Mouse (Mus musculus): Measurements from ENCODE around the gene Fhl1. TPM values are rescaled to one million over a fixed set of nuclear protein-coding genes. Genes with fewer than 3 reads are reported as not detected.

The Fhl1 gene
- 6.5 and 8.1 TPM in 2 replicates for polyA plus RNA-seq (2012; rRNA removed)
- polyA plus RNA-seq (2014; fragmentation: Nextera tagmentation; extraction: Ambion mirVana) = 11.2 and 11.3 TPM in 2 replicates

- DNase-seq (ENCODE audit: low read depth in 3 of 3, low spot score in 3 of 3) (no peak), ATAC-seq (ENCODE audit: insufficient read depth) (peak; percentile 66)
- H3K27ac ChIP-seq = no peak within 1 kb of the TSS
- WGBS (ENCODE audit: insufficient replicate concordance) = 15% methylated on average over 63 of the region's 106 CpGs
- H3K4me3 ChIP-seq (ENCODE audit: insufficient read depth in 1 of 2, low read depth in 2 of 2, low read length in 2 of 2) = peak within 1 kb of the TSS; percentile 45 to 52
- H3K4me1 ChIP-seq (replicated peaks; ENCODE audit: control insufficient read depth in 2 of 2, insufficient read depth in 2 of 2, low read length in 1 of 2) = peaks cover 6 to 22% of the 10 kb centered on the region in 2 experiments
- H3K27me3 ChIP-seq (ENCODE audit: control insufficient read depth, insufficient read depth, low read length) = peaks cover 26% of the 10 kb centered on the region
- H3K36me3 ChIP-seq (replicated peaks; ENCODE audit: control insufficient read depth, insufficient read depth, low read depth) = no peaks in the 10 kb centered on the region
- peak within 1 kb of the TSS; percentile 67 for H3K4me2 ChIP-seq (ENCODE audit: low read depth)
- peak within 1 kb of the TSS; percentile 51 for H3K9ac ChIP-seq (replicated peaks)
- TF ChIP-seq EP300 (IDR thresholded peaks at IDR 0.05; ENCODE audit: low read depth) (no peak), CTCF (IDR thresholded peaks at IDR 0.05; ENCODE audit: low read depth) (no peak)
- H3K9me3 ChIP-seq (ENCODE audit: control insufficient read depth, low read length) = no peaks in the 10 kb centered on the region
Measured at GRCm38 (mm10) chrX:56731306-56732201, at the start of gene Fhl1. TSS of gene Fhl1 (plus strand) at chrX:56731787.

GRCm38 (mm10) chrX:56682156-56682720, 49.3 kb upstream of the Fhl1 start:
- ATAC-seq (ENCODE audit: insufficient read depth) (no peak), DNase-seq (ENCODE audit: low read depth in 3 of 3, low spot score in 3 of 3) (no peak)
- Histone ChIP-seq H3K4me3 (ENCODE audit: insufficient read depth in 1 of 2, low read depth in 2 of 2, low read length in 2 of 2) (no peak overlapping the region), H3K36me3 (replicated peaks; ENCODE audit: control insufficient read depth, insufficient read depth, low read depth) (no peaks in the 10 kb centered on the region), H3K9me3 (ENCODE audit: control insufficient read depth, low read length) (no peaks in the 10 kb centered on the region), H3K4me1 (replicated peaks; ENCODE audit: control insufficient read depth in 2 of 2, insufficient read depth in 2 of 2, low read length in 1 of 2) (no peaks in the 10 kb centered on the region), H3K27me3 (ENCODE audit: control insufficient read depth, insufficient read depth, low read length) (no peaks in the 10 kb centered on the region), H3K4me2 (ENCODE audit: low read depth) (no peak overlapping the region), H3K9ac (replicated peaks) (no peak overlapping the region), H3K27ac (no peak overlapping the region)
- TF ChIP-seq CTCF (IDR thresholded peaks at IDR 0.05; ENCODE audit: low read depth) = no peak
- TF ChIP-seq EP300 (IDR thresholded peaks at IDR 0.05; ENCODE audit: low read depth) = no peak
- WGBS (ENCODE audit: insufficient replicate concordance) = 56% methylated on average over 1 of the region's 1 CpGs

DNA sequence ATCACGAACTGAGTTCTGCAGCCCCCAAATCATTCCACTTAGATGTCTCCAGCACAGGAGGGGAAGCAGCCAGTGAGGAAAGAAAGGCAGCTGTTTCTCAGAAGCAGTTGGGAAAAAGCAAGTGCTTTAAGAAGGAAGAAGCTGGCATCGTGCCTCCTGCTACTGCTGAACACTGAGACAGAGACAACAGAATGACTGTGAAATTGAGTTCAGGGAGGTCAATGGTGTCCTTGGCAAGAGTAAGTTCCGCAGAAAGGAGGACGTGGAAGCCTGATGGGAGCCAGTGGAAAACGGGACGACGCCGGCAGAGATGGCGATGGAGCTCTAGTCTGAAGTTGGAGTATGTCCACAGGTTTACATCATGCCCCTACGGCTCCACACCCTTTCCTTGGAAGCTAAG, 48.1 kb upstream of the Fhl1 start:
- Histone ChIP-seq H3K4me1 (replicated peaks; ENCODE audit: control insufficient read depth in 2 of 2, insufficient read depth in 2 of 2, low read length in 1 of 2) (no peaks in the 10 kb centered on the region), H3K4me3 (ENCODE audit: insufficient read depth in 1 of 2, low read depth in 2 of 2, low read length in 2 of 2) (no peak overlapping the region), H3K4me2 (ENCODE audit: low read depth) (no peak overlapping the region), H3K36me3 (replicated peaks; ENCODE audit: control insufficient read depth, insufficient read depth, low read depth) (no peaks in the 10 kb centered on the region), H3K9ac (replicated peaks) (no peak overlapping the region), H3K27me3 (ENCODE audit: control insufficient read depth, insufficient read depth, low read length) (no peaks in the 10 kb centered on the region), H3K9me3 (ENCODE audit: control insufficient read depth, low read length) (no peaks in the 10 kb centered on the region), H3K27ac (no peak overlapping the region)
- 75% methylated on average over 10 of the region's 10 CpGs for WGBS (ENCODE audit: insufficient replicate concordance)
- DNase-seq (ENCODE audit: low read depth in 3 of 3, low spot score in 3 of 3) (no peak), ATAC-seq (ENCODE audit: insufficient read depth) (no peak)
- no peak for TF ChIP-seq EP300 (IDR thresholded peaks at IDR 0.05; ENCODE audit: low read depth)
- no peak for TF ChIP-seq CTCF (IDR thresholded peaks at IDR 0.05; ENCODE audit: low read depth)

DNA sequence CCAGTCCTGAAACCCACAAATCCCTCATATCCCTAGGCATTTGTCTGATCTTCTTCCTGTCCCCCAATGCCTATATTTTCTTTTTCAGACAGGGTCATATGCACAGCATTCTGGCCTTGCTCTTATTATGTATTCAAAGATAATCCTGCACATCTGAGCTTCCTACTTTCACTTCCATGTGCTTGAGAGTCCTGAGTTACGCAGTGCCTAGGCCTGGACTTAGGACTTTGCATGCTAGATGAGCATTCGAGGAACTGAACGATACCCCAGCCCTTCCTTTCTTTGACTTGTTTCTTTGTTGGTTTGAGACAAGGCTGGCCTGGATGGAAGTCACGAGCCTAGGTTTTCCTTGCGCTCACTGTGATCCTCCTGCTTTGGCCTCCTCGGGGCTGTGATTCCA, 39.0 kb upstream of the Fhl1 start:
- H3K4me2 ChIP-seq (ENCODE audit: low read depth) = no peak overlapping the region
- no peaks in the 10 kb centered on the region for H3K9me3 ChIP-seq (ENCODE audit: control insufficient read depth, low read length)
- H3K27me3 ChIP-seq (ENCODE audit: control insufficient read depth, insufficient read depth, low read length) = no peaks in the 10 kb centered on the region
- no peaks in the 10 kb centered on the region for H3K36me3 ChIP-seq (replicated peaks; ENCODE audit: control insufficient read depth, insufficient read depth, low read depth)
- no peak overlapping the region for H3K9ac ChIP-seq (replicated peaks)
- H3K4me1 ChIP-seq (replicated peaks; ENCODE audit: control insufficient read depth in 2 of 2, insufficient read depth in 2 of 2, low read length in 1 of 2) = no peaks in the 10 kb centered on the region
- no peak overlapping the region for H3K27ac ChIP-seq
- TF ChIP-seq CTCF (IDR thresholded peaks at IDR 0.05; ENCODE audit: low read depth) = no peak
- no peak for TF ChIP-seq EP300 (IDR thresholded peaks at IDR 0.05; ENCODE audit: low read depth)
- no peak for DNase-seq (ENCODE audit: low read depth in 3 of 3, low spot score in 3 of 3)
- H3K4me3 ChIP-seq (ENCODE audit: insufficient read depth in 1 of 2, low read depth in 2 of 2, low read length in 2 of 2) = no peak overlapping the region
- 61% methylated on average over 6 of the region's 6 CpGs for WGBS (ENCODE audit: insufficient replicate concordance)
- ATAC-seq (ENCODE audit: insufficient read depth) = no peak

GRCm38 (mm10) chrX:56694539-56694938, 37.0 kb upstream of the Fhl1 start:
- H3K4me1 ChIP-seq (replicated peaks; ENCODE audit: control insufficient read depth in 2 of 2, insufficient read depth in 2 of 2, low read length in 1 of 2) = no peaks in the 10 kb centered on the region
- no peak overlapping the region for H3K4me2 ChIP-seq (ENCODE audit: low read depth)
- H3K4me3 ChIP-seq (ENCODE audit: insufficient read depth in 1 of 2, low read depth in 2 of 2, low read length in 2 of 2) = no peak overlapping the region
- WGBS (ENCODE audit: insufficient replicate concordance) = 72% methylated on average over 2 of the region's 2 CpGs
- no peaks in the 10 kb centered on the region for H3K27me3 ChIP-seq (ENCODE audit: control insufficient read depth, insufficient read depth, low read length)
- TF ChIP-seq EP300 (IDR thresholded peaks at IDR 0.05; ENCODE audit: low read depth) (no peak), CTCF (IDR thresholded peaks at IDR 0.05; ENCODE audit: low read depth) (no peak)
- no peak overlapping the region for H3K9ac ChIP-seq (replicated peaks)
- H3K9me3 ChIP-seq (ENCODE audit: control insufficient read depth, low read length) = no peaks in the 10 kb centered on the region
- DNase-seq (ENCODE audit: low read depth in 3 of 3, low spot score in 3 of 3) (no peak), ATAC-seq (ENCODE audit: insufficient read depth) (no peak)
- no peak overlapping the region for H3K27ac ChIP-seq
- H3K36me3 ChIP-seq (replicated peaks; ENCODE audit: control insufficient read depth, insufficient read depth, low read depth) = no peaks in the 10 kb centered on the region
